Mouse (Mus musculus): Measurements from ENCODE around the gene Olfml2b. TPM values are rescaled to one million over a fixed set of nuclear protein-coding genes. Genes with fewer than 3 reads are reported as not detected.
A peak's percentile ranks its signal among the peaks of the same experiment; 100 is the strongest.

Olfml2b gene
- total RNA-seq, 2 experiments from 2014 or later, result 6.7 to 12.0 TPM

GRCm38 (mm10) chr1:170691301-170691700 lies 47.0 kb downstream of the Olfml2b start:
- no peak for DNase-seq
- intact Hi-C loops (cut with DNase I), result no loop called here

- DNase-seq, result peak; percentile 67 to 72
- intact Hi-C loops (cut with DNase I), result no loop called here
These were observed 50.5 kb downstream of the Olfml2b start for GRCm38 (mm10) chr1:170694821-170695291.

- DNase-seq, result peak; percentile 38 to 54
- intact Hi-C loops (cut with DNase I), result no loop called here
These were observed 51.0 kb downstream of the Olfml2b start for GRCm38 (mm10) chr1:170695326-170695725.

- intact Hi-C loops (cut with DNase I), result no loop called here
- no peak for DNase-seq
These were observed 52.7 kb downstream of the Olfml2b start for GRCm38 (mm10) chr1:170696996-170697395.

- no peak for DNase-seq
- intact Hi-C loops (cut with DNase I), result no loop called here
These were observed 53.5 kb downstream of the Olfml2b start for GRCm38 (mm10) chr1:170697771-170698356.

- no peak for DNase-seq
These were observed 54.4 kb downstream of the Olfml2b start for GRCm38 (mm10) chr1:170698771-170699170.

GRCm38 (mm10) chr1:170699553-170699952 lies 55.2 kb downstream of the Olfml2b start:
- no peak for DNase-seq
- intact Hi-C loops (cut with DNase I), result no loop called here

More at GRCm38 (mm10) chr1:170698771-170699170, 54.4 kb downstream of the Olfml2b start:
- intact Hi-C loops (cut with DNase I), result no loop called here

GRCm38 (mm10) chr1:170700496-170701027 lies 56.2 kb downstream of the Olfml2b start:
- no peak for DNase-seq
- intact Hi-C loops (cut with DNase I), result loop anchor here (10.0 kb wide), 1 partner anchor 276 kb away; no protein-coding TSS in a partner anchor

GRCm38 (mm10) chr1:170701178-170701577 lies 56.8 kb downstream of the Olfml2b start:
- DNase-seq, result no peak
- intact Hi-C loops (cut with DNase I), result loop anchor here (10.0 kb wide), 1 partner anchor 276 kb away; no protein-coding TSS in a partner anchor

- no peak for DNase-seq
- intact Hi-C loops (cut with DNase I), result loop anchor here (10.0 kb wide), 1 partner anchor 277 kb away; no protein-coding TSS in a partner anchor
These were observed 57.2 kb downstream of the Olfml2b start for GRCm38 (mm10) chr1:170701582-170701981.

- no peak for DNase-seq
- intact Hi-C loops (cut with DNase I), result loop anchor here (10.0 kb wide), 1 partner anchor 277 kb away; no protein-coding TSS in a partner anchor
These were observed 57.9 kb downstream of the Olfml2b start for GRCm38 (mm10) chr1:170702263-170702662.

GRCm38 (mm10) chr1:170702958-170703357 lies 58.6 kb downstream of the Olfml2b start:
- intact Hi-C loops (cut with DNase I), result loop anchor here (10.0 kb wide), 1 partner anchor 278 kb away; no protein-coding TSS in a partner anchor
- no peak for DNase-seq

GRCm38 (mm10) chr1:170704103-170704502 lies 59.8 kb downstream of the Olfml2b start:
- intact Hi-C loops (cut with DNase I), result loop anchor here (10.0 kb wide), 1 partner anchor 279 kb away; no protein-coding TSS in a partner anchor
- no peak for DNase-seq

- no peak for DNase-seq
- intact Hi-C loops (cut with DNase I), result loop anchor here (10.0 kb wide), 1 partner anchor 280 kb away; no protein-coding TSS in a partner anchor
These were observed 60.7 kb downstream of the Olfml2b start for GRCm38 (mm10) chr1:170704911-170705594.

GRCm38 (mm10) chr1:170706046-170706445 lies 61.7 kb downstream of the Olfml2b start:
- intact Hi-C loops (cut with DNase I), result loop anchor here (10.0 kb wide), 1 partner anchor 281 kb away; no protein-coding TSS in a partner anchor
- DNase-seq, result no peak

GRCm38 (mm10) chr1:170709034-170709433 lies 64.7 kb downstream of the Olfml2b start:
- DNase-seq, result no peak
- intact Hi-C loops (cut with DNase I), result loop anchor here (10.0 kb wide), 1 partner anchor 284 kb away; no protein-coding TSS in a partner anchor

- intact Hi-C loops (cut with DNase I), result loop anchor here (10.0 kb wide), 1 partner anchor 285 kb away; no protein-coding TSS in a partner anchor
- DNase-seq, result peak in 1 of 2 experiments; percentile 45
These were observed 65.1 kb downstream of the Olfml2b start for GRCm38 (mm10) chr1:170709481-170709880.

GRCm38 (mm10) chr1:170709969-170710368 lies 65.6 kb downstream of the Olfml2b start:
- intact Hi-C loops (cut with DNase I), result loop anchor here (10.0 kb wide), 1 partner anchor 285 kb away; no protein-coding TSS in a partner anchor
- DNase-seq, result no peak

GRCm38 (mm10) chr1:170711731-170712130 lies 67.4 kb downstream of the Olfml2b start:
- DNase-seq, result no peak
- intact Hi-C loops (cut with DNase I), result no loop called here

- no peak for DNase-seq
- intact Hi-C loops (cut with DNase I), result no loop called here
These were observed 73.0 kb downstream of the Olfml2b start for GRCm38 (mm10) chr1:170717241-170717828.

All from heart, postnatal 36 days (tissue).